Mouse (Mus musculus): Measurements from ENCODE around the gene Agrp.
"Not testable (repeated sequence)": the region's sequence is repeated elsewhere in the genome, so short reads cannot be mapped to it uniquely, and the experiment has no call there.

Gene Agrp

DNA sequence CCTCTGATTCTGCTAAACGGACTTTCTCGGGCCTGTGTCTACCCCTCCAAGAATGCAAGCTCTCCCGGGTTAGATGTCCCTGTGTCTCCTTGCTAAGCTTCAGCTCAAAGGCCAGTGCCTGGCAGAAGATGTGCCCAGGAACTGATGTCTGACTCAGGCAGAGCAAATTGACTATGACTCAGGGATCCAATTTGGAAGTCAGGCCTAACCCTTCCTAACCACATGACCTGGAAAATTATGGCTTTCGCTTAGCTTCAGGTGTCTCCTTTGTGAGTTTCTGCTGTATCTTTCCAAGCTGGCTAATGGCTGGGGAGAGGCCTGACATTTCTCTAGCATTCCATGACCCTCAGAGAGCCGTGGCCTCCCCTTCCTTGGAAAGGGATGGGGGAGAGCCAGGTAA is 35.9 kb downstream of the Agrp start:
- DNase-seq (ENCODE audit: low spot score in 2 of 2) = no peak

DNA sequence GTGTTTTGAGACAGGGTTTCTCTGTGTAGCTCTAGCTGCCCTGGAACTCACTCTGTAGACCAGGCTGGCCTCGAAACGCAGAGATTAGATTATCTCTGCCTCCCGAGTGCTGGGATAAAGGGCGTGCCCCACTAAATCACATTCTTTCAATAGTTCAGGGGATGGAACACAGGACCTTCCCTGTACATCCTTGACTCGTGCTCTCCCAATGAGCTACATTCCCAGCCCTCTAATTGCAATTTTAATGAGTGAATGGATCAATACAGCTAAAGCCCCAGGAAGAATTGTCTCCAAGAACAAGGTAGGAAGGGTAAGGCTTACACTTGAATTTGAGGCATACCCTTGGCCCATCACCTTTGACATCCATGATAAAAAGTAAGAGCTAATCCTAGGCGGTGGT is 38.4 kb downstream of the Agrp start:
- DNase-seq (ENCODE audit: low spot score in 2 of 2) = no peak

DNA sequence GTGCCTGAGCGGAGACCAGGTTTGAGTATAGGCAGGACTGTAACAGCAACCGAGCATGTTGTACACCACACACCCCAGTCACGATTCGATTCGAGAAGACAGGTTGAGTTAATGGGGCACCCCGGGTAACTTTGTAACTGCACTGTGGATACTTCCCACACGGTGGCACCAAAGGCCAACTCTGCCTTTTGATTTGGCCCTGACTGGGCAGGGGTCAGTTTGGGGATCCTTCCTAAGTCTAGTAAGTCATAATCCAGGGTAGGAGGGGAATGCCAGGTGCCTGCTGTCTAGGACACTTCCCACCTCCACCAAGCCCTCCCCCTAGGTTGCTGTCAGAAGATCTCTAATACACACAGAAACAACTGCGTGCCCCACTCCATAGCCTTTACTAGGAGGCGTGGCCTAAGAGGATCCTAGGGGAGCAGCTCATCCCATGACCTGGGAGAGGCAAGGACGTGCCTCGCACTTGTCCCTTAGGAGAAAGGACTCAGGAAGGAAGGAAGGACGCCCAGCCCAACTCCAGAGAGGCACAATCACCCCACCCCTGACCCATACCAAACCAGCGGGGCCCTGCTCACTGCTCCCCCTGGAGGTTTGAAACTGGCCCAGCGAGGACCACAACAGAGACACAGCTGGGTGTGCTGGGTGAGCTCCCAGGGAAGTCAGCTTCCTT is 40.7 kb downstream of the Agrp start:
- DNase-seq (ENCODE audit: low spot score in 2 of 2) = peak; percentile 53 to 65

DNA sequence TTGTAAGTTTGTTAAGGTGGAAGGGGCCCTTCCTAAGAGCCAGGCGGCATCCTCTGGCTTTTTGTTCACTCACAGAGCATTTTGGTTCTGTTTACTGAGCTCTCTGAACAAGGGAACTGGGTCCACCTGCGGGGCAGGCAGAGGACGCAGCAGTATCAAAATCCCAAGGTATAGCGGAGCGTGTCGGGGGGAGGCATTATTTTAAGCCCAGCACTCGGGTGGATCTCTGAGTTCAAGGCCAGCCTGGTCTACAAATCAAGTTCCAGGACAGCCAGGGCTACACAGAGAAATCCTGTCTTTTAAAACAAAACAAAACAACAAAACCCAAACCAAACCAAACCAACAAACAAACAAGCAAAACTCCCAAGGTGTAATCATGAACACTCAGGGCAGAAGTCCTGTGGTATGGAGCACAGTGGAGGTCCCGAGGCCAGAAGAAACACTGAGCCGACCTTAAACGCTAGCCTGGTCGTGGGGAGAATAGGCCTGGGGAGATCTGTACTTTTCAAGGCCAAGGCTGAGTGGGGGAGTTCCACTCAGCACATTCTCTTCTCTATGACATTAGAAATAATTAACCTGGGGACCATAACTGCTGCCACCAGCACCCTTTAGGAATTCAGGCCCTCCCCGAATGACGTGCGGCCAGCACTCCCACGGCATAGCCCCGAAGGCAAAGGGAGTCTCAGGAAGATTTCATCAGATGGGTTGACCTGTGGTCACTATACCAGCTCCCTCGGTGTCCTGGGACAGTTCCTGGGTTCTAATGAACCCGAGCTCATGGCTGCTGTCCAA is 42.5 kb downstream of the Agrp start:
- DNase-seq (ENCODE audit: low spot score in 2 of 2) = no peak

DNA sequence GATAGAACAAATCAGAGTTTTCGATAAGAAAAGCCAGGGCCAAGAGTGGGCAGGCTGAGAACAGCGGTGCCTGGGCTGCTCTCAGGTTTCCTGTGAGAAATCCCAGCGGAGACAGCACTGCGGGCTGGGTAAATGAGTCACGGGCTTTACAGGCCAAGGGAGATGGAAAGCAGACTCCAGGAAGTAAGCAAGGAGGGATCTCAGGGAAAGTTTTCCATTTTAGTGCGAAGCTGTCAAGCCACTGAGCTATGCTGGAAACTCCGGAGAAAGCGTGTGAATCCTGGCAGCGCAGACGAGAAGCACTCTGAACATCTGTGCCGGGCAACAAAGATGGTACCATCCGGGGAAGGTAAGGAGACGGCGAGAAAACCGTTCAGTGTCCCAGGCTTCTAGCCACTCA is 43.3 kb downstream of the Agrp start:
- peak; percentile 59 to 62 for DNase-seq (ENCODE audit: low spot score in 2 of 2)

DNA sequence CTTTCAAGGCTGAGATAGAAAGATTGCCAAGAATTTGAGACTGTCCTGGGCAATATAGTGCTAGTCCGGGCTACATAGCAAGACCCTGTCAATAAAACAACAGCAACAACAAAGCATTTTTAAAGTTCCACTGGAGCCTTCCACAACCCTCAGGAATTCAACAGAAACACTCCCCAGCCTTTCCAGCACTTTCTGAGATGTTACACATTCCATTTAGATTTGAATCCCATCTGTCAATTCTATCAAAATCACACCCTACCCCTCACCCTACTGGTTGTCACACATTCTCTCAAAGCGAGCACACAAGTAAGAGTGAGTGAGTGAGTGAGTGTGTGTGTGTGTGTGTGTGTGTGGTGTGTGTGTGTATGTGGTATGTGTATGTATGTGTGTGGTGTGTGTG is 44.8 kb downstream of the Agrp start:
- no peak for DNase-seq (ENCODE audit: low spot score in 2 of 2)

DNA sequence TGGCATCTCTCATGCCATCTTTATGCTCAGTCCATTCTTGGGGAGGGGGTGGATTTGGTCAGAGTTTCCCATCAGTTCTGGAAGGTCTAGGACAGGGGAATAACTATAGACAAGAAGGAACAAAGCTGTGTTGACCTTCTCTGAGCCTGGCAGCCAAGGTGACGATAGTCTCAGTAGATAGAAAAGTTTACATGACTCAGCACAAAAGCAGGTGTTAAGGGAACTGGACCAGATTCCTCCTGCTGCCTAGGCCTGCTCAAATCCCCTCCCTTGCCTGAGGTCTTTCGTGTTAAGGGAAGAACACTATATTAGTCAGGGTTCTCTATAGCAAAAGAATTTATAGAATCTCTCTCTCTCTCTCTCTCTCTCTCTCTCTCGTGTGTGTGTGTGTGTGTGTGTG is 57.5 kb downstream of the Agrp start:
- DNase-seq (ENCODE audit: low spot score in 2 of 2) = no peak

DNA sequence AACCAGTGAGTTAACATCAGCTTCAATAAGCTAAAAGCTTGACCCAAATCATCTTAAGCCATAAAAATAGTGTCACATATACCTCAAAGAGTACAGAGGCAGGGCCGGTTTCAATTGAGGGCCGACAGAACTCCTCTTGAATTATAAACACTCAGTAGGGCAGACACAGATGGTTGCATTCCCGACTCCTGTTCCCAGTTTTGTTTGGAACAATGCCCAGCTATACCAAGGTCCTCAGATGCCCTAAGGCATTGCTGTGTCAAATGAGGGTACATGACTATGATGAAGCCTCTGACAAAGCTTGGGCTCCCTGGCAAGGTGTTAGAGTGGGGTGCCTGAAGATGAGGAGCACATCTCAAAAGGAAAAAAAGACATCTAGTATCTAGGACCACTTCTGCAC is 61.7 kb downstream of the Agrp start:
- DNase-seq (ENCODE audit: low spot score in 2 of 2) = no peak

DNA sequence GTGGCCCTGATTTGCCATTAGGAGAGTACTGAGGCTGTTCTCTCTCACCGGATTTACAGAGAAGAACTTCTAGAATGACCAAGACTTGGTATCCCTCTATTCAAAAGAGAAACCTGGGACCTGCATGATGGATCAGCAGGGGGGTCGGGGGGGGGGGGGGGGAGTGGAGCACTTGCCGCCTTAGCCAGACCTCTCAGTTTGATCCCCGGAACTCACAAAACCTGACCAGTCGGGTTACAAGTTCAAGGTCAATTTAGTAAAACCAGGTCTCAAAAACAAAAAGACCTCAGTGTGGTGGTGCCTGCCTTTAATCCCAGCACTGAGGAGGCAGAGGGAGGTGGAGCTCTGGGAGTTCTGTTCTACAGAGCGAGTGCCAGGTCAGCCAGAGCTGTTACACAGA is 62.5 kb downstream of the Agrp start:
- no peak for DNase-seq (ENCODE audit: low spot score in 2 of 2)

DNA sequence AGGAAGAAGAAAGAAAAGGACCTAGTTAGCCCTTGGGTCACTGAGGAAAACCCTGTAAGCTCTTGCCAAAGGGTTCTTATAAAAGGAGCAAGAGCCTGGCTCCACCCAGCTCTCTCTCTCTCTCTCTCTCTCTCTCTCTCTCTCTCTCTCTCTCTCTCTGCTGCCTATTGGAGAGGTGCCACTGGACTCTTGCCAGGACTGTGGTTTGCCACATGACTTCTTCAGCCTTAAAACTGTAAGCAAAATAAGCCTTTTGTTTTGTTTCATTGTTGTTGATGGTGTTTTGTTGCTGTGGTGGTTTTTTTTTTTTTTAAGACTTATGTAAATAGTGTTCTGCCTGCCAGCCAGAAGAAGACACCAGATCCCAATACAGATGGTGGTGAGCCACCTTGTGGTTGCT is 63.8 kb downstream of the Agrp start:
- DNase-seq (ENCODE audit: low spot score in 2 of 2) = no peak

DNA sequence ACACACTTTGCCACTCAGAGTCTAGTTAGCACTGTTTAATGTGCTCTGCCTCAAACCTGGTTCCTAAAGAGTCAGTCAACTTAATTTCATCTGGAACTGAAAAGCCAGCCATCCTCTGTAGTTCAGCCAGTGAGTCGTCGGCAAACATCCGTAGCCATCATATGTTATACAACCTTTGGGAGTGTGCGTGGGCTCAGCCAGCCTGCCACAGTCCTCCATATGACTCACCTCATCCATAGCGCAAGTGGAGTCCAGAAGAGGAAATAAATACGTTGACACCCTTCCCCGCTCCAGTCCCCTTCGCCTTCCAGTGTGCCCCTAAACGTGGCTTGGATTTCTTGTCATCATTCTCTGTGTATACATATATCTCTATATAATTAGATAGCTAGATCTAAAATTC is 65.4 kb downstream of the Agrp start:
- peak; percentile 47 to 56 for DNase-seq (ENCODE audit: low spot score in 2 of 2)

DNA sequence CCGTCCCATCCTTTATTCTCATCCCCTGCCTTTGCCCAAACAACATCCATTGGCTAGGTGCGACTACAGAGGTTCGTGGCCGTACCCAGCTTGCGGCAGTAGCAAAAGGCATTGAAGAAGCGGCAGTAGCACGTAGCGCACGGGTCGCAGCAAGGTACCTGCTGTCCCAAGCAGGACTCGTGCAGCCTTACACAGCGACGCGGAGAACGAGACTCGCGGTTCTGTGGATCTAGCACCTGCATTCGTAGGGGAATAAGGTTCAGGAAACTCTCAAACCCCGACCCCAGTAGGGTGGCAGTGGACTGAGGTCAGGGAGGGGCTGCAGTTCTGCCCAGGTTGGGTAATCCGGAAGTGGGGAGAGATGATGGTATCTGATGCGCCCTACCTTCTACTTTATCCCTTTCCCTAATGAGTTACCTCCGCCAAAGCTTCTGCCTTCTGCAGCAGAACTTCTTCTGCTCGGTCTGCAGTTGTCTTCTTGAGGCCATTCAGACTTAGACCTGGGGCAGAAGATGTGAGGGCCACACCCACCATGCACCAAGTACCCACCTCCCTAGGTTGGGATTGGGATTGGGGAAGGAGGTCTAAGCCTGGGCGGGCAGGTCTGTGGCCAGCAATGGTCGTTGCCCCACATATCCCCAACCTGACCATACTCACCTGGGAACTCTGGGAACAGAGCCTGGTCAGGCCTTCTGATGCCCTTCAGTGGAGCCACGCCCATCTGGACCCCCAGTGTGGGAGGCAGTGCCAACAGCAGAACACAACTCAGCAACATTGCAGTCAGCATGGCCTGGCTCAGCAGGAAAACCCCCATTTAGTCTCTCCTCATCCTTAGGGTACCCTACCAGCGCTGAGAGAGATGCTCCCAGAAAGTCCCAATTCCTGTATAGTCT is 70.2 kb downstream of the Agrp start:
- DNase-seq (ENCODE audit: low spot score in 2 of 2) = no peak

DNA sequence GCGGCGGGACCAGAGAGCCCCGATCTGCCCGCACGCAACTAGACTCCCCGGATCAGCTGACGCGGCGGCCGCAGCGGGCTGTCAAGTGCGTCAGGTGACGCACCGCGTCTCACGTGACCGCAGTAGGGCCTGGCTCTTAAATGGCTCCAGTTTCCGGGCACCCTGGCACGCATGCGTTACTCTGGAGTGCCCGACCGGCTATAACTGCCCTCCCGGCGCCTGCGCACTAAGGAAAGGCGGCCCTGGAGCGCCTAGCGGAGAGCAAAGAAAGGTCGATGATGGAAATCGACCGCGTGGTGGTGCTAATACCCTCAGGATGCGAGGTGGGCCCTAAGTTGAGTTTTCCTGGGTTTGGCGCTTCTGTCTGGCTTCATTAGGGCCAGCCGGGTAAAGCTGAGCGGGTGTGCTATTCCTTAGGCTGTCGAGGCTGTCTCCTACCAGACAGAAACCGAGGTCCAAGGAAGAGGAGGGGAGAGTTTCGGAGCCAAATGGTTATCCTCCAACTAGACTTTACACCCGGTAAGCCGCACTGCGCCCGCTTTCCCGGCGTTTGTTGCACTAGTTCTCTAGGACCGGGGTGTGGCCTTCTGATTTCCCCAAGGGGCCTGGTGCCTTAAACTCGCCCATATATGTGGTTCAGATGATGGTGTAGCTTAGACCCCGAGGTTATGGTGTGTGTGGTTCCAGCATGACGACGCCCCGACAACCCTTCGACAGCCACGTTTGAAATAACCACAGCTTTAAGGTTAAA is 71.1 kb downstream of the Agrp start, which contains the start of gene Atp6v0d1:
Gene Atp6v0d1 (minus strand): TSS at position 96 of the 751 bp plus-strand sequence.
- DNase-seq (ENCODE audit: low spot score in 2 of 2) = peak; percentile 99 to 100

DNA sequence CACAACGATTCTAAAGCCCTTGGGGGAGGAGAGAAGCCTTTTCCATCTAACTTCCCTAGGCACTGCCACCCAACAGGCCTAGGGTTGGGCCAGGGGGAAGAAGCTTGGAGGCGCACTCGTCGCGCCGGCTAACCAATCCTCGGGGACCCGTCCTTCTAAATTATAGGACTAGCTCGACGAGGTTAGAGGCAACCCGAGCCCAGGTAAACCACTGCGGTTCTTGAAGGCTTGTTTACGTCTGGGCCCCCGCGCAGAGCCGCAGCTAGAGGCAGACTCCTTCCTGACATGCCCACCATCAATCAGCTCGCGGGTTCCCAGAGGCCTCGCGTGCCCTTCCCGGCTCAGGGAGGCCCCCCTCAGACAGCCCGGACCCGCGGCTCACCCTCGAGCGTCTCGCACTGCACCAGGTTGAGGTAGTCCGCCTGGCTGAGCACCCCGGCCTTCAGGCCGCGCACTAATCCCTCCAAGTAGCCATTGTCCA is 71.8 kb downstream of the Agrp start:
- DNase-seq (ENCODE audit: low spot score in 2 of 2) = peak in 1 of 2 experiments; percentile 26

DNA sequence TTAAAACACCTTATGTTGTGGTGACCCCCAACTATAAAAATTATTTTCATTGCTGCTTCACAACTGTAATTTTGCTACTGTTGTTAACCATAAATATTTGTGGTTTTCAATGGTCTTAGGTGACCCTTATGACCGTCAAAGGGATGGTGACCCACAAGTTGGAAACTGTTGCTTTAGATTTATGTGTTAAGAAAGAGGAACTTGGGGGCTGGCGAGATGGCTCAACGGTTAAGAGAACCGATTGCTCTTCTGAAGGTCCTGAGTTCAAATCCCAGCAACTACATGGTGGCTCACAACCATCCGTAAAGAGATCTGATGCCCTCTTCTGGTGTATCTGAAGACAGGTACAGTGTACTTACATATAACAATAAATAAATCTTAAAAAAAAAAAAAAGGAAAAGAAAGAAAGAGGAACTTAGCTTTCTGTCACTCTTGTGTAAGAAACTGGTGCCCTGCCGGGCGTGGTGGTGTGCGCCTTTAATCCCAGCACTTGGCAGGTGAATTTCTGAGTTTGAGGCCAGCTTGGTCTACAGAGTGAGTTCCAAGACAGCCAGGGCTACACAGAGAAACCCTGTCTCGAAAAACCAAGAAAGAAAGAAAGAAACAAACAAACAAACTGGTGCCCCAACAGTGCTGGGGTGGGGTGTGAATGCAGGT is 72.5 kb downstream of the Agrp start:
- DNase-seq (ENCODE audit: low spot score in 2 of 2) = not testable (repeated sequence)

DNA sequence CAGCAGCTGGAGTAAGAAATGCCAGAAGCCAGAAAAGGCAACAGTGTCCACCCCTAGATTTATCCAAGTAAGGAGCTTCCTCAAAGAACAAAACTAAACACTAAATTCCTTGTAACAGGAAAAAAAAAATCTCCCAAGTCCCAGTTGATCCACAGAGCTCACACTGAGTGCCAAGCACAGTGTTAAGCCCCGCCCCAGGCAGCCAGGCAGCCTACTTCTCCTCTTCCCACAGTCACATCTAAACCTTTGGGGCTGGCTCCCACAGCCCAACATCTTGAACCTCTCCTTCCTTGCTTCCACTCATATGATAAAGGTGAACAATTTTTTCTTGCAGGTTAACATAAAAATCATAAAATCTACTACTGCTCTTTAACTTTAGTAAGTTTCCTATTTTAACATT is 73.3 kb downstream of the Agrp start:
- no peak for DNase-seq (ENCODE audit: low spot score in 2 of 2)

DNA sequence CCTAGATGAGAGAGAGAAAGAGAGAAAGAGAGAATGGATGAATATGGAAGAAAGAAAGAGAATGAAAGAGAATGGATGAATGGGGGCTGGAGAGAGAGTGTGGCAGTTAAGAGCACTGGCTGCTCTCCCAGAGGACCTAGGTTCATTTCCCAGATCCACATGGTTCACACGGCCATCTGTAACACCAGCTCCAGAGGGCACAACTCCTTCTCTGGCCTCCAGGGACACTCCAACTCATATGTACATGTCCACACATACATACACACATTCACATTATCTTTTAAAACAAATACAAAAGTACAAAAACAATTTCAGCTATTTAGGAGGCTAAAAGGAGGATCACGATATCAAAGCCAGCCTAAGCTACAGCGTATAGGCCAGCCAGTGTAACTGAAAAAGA is 74.3 kb downstream of the Agrp start:
- DNase-seq (ENCODE audit: low spot score in 2 of 2) = no peak

DNA sequence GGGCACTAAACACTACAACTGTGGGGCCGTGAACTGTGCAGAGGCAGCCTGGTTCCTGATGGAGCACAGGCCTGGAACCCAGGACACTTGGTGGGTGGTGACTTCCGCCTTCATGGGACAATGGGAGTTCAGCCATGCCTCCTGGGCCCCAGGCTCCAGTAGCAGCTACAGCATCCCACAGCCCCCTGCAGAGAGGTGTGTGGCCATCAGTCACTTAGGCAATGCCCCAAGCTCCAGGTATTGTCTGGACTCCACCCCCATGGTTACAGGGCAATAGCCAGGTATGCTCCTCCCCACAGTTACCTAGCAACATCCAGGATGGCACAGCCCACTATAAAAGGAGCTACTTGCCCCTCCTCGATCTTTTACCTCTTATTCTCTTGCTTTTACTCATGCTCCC is 82.0 kb downstream of the Agrp start:
- DNase-seq (ENCODE audit: low spot score in 2 of 2) = no peak

DNA sequence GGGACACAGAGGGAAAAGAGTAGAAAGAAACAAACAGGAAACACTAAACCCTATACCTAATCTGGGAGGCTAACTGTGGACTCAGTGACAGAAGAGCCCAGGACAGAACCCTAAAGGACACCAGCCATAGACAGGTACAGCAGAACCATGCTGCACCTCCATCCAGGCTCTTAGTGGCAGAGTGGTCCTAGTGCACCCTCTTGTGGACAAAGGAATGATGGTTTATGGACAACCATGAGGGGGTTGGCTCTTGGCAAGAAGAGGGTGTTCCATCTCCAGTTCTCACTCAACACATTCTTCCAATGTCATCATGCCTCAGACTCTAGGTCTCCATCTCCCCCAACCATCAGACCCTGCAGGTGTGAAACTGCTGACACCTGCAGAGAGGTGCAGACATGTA is 83.1 kb downstream of the Agrp start:
- DNase-seq (ENCODE audit: low spot score in 2 of 2) = peak; percentile 60 to 71

DNA sequence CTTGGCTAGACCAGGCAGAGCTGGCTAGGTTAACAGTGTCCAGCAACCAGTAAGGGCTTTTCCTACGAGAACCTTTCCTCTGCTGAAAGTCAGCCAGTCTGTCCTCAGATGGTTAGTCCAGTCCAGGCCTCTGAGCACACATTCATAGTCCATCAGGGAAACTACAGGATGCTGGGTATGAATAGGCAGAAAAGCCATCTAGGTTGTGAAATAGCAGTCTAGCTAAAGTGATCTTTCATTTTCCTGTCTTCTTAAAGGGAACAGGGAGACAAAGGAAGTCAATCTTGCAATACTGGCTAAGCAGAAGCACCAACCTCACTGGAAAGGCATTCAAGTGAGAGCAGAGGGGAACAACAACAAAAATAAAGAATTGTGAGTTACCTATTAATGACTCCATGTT is 84.4 kb downstream of the Agrp start:
- no peak for DNase-seq (ENCODE audit: low spot score in 2 of 2)

DNA sequence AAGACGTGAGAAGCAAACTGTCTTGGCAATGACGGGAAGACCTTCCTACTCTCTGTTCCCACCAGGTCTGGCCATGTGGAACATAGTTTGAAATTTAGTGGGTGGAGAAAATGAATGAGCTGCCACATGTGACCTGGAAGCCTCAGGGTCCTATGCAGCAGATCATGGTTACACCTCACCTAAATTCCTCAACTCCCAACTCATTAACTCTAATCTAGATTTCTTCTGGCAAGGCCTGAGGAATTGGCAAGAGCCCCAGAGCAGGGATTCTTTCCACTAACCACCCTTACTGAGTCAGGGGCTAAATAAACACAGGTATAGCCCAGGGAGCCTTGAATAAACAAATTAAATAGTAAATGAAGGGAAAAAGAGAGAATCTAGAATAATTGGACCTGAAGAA is 85.2 kb downstream of the Agrp start:
- no peak for DNase-seq (ENCODE audit: low spot score in 2 of 2)

Data from right cerebral cortex, adult 2 months (tissue).